Mouse (Mus musculus) heart, postnatal 0 days (tissue): ENCODE data around the gene Sub1.

Experiments
- CTCF ChIP-seq: IDR thresholded peaks from 2 replicates; pipeline ENCODE4 v1.5.1; 2016; ENCODE audit warnings: antibody characterized with exemption, control low read depth, low read depth
- EP300 ChIP-seq: IDR thresholded peaks from 2 replicates; pipeline ENCODE4 v1.6.1; 2016; ENCODE audit warnings: antibody characterized with exemption, low read depth

GRCm38 (mm10) chr15:12007971-12008800, 11.4 kb upstream of the Sub1 start:
- TF ChIP-seq CTCF (no peak), EP300 (no peak)
